Mouse (Mus musculus) intestine, embryonic 14.5 days (tissue): ENCODE data around the gene Them7. TPM values are rescaled to one million over a fixed set of nuclear protein-coding genes. Genes with fewer than 3 reads are reported as not detected.

Source experiments
- ATAC-seq: fragments of 200-750 bp; cut with Nextera tagmentation; replicated peaks from 2 replicates; pipeline ENCODE4 v1.8.0; 2017; ENCODE audit warnings: low read depth, moderate number of reproducible peaks, moderate TSS enrichment, moderate library complexity; ENCODE audit not compliant: low FRiP score, low TSS enrichment
- DNase-seq: peaks from one replicate; pipeline ENCODE4 v3.0.0-alpha.2; 2018; ENCODE audit warnings: low spot score
- H3K27ac ChIP-seq: fragments of 300-500 bp; sonication (generic); 2 replicates; pipeline ENCODE4 v1.5.1; 2014; ENCODE audit warnings: low read depth, mild to moderate bottlenecking, control low read depth
- H3K27me3 ChIP-seq: fragments of 300-500 bp; sonication (generic); replicated peaks from 2 replicates; pipeline ENCODE4 v1.6.1; 2014; ENCODE audit warnings: low read length, control low read depth; ENCODE audit not compliant: control insufficient read depth, insufficient read depth
- H3K36me3 ChIP-seq: fragments of 300-500 bp; sonication (generic); 2 replicates; pipeline ENCODE4 v1.6.1; 2014; ENCODE audit warnings: low read length, control low read depth; ENCODE audit not compliant: control insufficient read depth, insufficient read depth
- H3K4me1 ChIP-seq: fragments of 300-500 bp; sonication (generic); replicated peaks from 2 replicates; pipeline ENCODE4 v1.6.1; 2014; ENCODE audit warnings: low read length, control low read depth, mixed read lengths; ENCODE audit not compliant: control insufficient read depth, insufficient read depth
- H3K4me2 ChIP-seq: fragments of 300-500 bp; sonication (generic); 2 replicates; pipeline ENCODE4 v1.6.1; 2014; ENCODE audit warnings: low read length
- H3K4me3 ChIP-seq: fragments of 300-500 bp; sonication (generic); 2 replicates; pipeline ENCODE4 v1.5.1; 2014; ENCODE audit warnings: low read depth, low read length, control low read depth, mixed read lengths
- H3K9ac ChIP-seq: fragments of 300-500 bp; sonication (generic); 2 replicates; pipeline ENCODE4 v1.6.1; 2014; ENCODE audit warnings: mild to moderate bottlenecking, low read length
- H3K9me3 ChIP-seq: fragments of 300-500 bp; sonication (generic); 2 replicates; pipeline ENCODE4 v1.6.1; 2016; ENCODE audit warnings: low read length, control low read depth; ENCODE audit not compliant: control insufficient read depth
- WGBS: fragments of 180-500 bp; shearing (Covaris S2); extraction: QIAGEN DNeasy Blood & Tissue Kit; methylation state at CpG from one replicate; pipeline ENCODE4 v1.1.7; 2014; 5-methylcytosine and 5-hydroxymethylcytosine counted together
- polyA plus RNA-seq: library from polyadenylated mRNA; unstranded; fragments of >200 nt; fragmentation: Nextera tagmentation; extraction: Ambion mirVana; gene quantifications from 2 replicates; pipeline ENCODE4 v1.2.1, GENCODE M21; 2014

The Them7 gene
- polyA plus RNA-seq, 1 experiment from 2014 or later: 1.1 TPM

DNA sequence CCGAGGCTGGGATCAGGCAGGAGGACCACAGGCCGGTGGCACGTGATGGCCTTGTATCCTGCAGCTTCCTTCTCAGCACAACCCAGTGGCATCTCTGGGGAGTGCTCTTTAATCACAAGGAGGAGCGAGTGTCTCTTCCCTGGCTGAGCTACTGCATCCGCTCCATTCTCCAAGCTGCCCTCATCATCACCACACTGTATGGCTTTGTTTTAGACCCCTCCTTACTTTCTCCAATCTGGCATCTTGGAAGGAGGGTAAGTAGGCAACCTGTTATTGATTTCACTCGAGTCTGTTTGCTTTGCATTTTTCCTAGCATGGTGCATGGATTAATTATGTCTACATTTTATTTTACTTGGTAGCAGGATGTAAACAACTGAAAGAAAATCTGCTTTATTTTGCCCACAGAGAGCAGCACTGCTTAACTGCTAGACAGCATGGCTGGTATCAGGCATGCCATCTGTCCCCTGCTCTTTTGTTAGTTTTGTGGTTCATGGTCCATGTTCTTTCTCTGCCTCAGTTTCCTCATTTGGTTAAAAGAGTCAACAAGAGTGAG is 79.9 kb downstream of the Them7 start:
- Histone ChIP-seq H3K4me2 (no peak overlapping the region), H3K27ac (no peak overlapping the region), H3K9me3 (no peaks in the 10 kb centered on the region), H3K27me3 (no peaks in the 10 kb centered on the region), H3K9ac (no peak overlapping the region), H3K36me3 (no peaks in the 10 kb centered on the region), H3K4me1 (no peaks in the 10 kb centered on the region), H3K4me3 (no peak overlapping the region)
- 64% methylated on average over 6 of the region's 6 CpGs for WGBS
- no peak for ATAC-seq
- DNase-seq: no peak

DNA sequence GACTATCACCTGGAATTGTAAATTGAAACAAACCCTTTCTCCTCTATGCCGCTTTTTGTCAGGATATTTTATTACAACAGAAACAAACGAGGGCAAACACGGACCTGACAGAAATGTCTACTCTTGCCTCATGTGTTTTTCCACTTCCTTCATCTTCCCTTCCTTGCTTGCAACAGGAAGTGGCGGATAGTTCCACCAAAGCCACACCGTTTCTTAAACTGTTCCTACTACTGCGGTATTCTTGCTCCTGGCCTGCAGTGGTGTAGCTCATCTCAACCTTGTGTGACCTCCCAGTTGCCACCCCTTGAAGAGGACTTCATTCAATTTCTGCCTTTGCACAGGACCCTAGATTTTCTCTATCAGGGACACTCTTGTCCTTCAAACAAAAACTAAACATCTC is 81.8 kb downstream of the Them7 start:
- Histone ChIP-seq H3K4me1 (no peaks in the 10 kb centered on the region), H3K4me2 (no peak overlapping the region), H3K4me3 (no peak overlapping the region), H3K9me3 (no peaks in the 10 kb centered on the region), H3K27ac (no peak overlapping the region), H3K36me3 (no peaks in the 10 kb centered on the region), H3K27me3 (no peaks in the 10 kb centered on the region), H3K9ac (no peak overlapping the region)
- WGBS: 88% methylated on average over 6 of the region's 6 CpGs
- ATAC-seq: no peak
- DNase-seq: no peak

DNA sequence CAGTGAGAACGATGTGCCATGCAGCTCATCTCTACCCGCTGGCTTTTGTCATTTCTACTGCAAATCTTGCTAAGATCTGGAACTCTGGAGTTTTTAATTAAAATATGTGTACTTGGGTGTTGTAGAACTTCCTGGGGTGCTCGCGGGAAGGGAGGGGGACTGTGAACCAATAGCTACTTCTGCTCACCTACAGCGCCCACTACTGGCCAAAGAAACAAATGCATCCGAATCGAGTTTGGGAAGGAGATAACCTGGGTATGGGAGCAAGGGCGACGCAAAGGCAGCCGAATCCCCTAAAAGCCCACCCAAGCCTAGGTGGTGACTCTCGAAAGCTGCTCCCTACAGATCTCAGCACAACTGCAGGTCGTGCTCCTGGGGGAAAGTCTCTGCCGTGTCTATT is 87.3 kb downstream of the Them7 start:
- Histone ChIP-seq H3K9ac (no peak overlapping the region), H3K4me1 (no peaks in the 10 kb centered on the region), H3K4me3 (no peak overlapping the region), H3K27me3 (no peaks in the 10 kb centered on the region), H3K36me3 (no peaks in the 10 kb centered on the region), H3K9me3 (no peaks in the 10 kb centered on the region), H3K27ac (no peak overlapping the region), H3K4me2 (no peak overlapping the region)
- ATAC-seq (no peak), DNase-seq (peak; percentile 57)
- 42% methylated on average over 13 of the region's 13 CpGs for WGBS

DNA sequence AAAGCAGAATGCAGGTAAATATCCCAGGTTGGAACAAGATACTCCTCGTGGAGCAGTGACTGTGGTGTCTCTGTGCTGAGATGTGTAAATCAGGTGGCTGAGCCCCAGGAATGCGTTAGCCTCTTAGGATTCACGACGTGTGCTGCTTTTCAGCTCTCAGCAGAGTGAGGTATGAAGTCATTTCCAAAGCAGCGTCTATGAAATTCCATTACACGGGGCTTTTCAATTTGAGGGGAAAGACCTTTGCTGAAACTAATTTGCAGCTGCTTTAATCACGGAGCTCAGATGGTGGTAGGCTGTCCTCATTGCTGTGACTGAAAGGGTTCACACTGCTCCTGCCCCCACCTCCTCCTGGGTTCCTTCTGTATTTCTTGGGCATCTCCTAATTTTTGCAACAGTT is 87.9 kb downstream of the Them7 start:
- no peak for ATAC-seq

DNA sequence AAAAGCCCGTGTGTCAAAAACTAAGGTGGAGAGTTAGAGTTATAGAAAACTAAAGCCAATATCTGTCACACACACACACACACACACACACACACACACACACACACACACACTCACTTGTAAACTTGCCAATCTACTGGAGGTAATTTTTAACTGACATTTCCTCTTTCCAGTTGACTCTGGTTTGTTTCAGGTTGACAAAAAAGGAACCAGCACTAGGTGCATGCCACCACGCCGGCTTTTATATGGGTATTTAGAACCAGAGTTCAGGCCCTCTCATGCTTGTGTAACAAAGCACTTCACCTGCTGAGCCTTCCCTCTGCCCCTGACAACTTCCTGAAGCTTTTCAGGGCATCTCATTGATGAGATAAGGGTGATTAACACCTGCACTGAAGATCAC is 89.0 kb downstream of the Them7 start:
- Histone ChIP-seq H3K27ac (no peak overlapping the region), H3K36me3 (no peaks in the 10 kb centered on the region), H3K9me3 (no peaks in the 10 kb centered on the region), H3K4me3 (no peak overlapping the region), H3K4me1 (no peaks in the 10 kb centered on the region), H3K9ac (no peak overlapping the region), H3K4me2 (no peak overlapping the region), H3K27me3 (no peaks in the 10 kb centered on the region)
- 42% methylated on average over 3 of the region's 3 CpGs for WGBS
- DNase-seq (no peak), ATAC-seq (no peak)

More for the DNA sequence above, 87.9 kb downstream of the Them7 start:
- H3K4me1 ChIP-seq: no peaks in the 10 kb centered on the region
- no peak overlapping the region for H3K27ac ChIP-seq
- no peaks in the 10 kb centered on the region for H3K27me3 ChIP-seq
- no peaks in the 10 kb centered on the region for H3K36me3 ChIP-seq
- H3K9me3 ChIP-seq: no peaks in the 10 kb centered on the region
- no peak overlapping the region for H3K9ac ChIP-seq
- no peak overlapping the region for H3K4me3 ChIP-seq
- H3K4me2 ChIP-seq: no peak overlapping the region
- 9% methylated on average over 7 of the region's 7 CpGs for WGBS
- no peak for DNase-seq

DNA sequence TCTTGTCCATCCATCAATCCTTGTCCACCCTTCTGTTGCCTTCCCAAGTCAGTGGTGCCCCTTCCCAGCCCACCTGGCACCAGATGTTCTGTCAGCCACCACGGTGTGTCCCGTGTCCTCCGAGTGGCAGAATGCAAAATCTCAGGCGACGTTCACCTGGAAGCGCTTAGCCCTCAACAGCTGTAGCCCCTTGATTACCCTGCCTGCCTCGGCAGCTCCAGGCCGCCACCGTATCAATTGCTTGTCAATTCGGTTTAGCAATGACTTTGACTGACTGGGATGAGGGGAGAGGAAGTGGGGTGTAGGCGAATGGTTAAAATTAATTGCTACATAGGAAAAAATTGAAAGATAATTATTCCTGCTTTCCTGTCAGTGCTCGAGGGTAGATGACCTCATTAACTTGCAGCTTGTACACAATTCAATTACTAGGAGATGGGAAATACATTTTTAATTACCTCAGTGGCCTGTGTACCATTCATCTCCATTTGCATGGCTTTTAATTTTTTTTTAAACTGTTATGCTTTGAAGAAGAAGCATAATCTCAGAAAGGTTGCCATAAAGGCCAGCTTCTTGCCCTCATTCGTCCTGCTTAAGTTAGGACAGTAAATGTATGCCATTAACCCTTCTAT is 93.5 kb downstream of the Them7 start:
- no peak overlapping the region for H3K4me3 ChIP-seq
- no peak for ATAC-seq

DNA sequence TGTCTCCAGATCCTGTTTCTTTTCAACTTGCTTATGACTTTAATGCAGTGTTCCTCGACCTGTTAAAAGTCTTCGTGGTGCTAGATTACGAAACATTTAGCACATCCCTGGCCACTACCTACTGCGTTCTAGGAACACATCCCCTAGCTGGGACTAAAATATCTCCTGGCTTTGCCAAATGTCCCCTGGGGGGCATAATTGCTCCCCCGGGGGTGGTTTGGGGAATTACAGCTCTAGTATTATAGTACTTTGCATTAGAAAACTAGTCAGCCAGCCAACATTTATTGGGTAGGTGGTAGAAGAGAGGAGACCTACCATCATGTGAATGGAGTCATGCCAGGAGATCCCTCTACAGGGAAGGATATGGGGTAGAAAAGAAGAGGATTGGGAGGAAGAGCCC is 101.9 kb downstream of the Them7 start:
- WGBS: 86% methylated on average over 5 of the region's 5 CpGs
- H3K4me2 ChIP-seq: no peak overlapping the region
- ATAC-seq (no peak), DNase-seq (no peak)
- no peaks in the 10 kb centered on the region for H3K36me3 ChIP-seq
- no peak overlapping the region for H3K27ac ChIP-seq
- H3K27me3 ChIP-seq: no peaks in the 10 kb centered on the region
- no peak overlapping the region for H3K9ac ChIP-seq
- no peaks in the 10 kb centered on the region for H3K9me3 ChIP-seq
- H3K4me3 ChIP-seq: no peak overlapping the region
- no peaks in the 10 kb centered on the region for H3K4me1 ChIP-seq

More for the DNA sequence above, 93.5 kb downstream of the Them7 start:
- Histone ChIP-seq H3K27ac (no peak overlapping the region), H3K4me2 (no peak overlapping the region), H3K9ac (no peak overlapping the region), H3K9me3 (no peaks in the 10 kb centered on the region), H3K36me3 (no peaks in the 10 kb centered on the region), H3K27me3 (no peaks in the 10 kb centered on the region), H3K4me1 (no peaks in the 10 kb centered on the region)
- 74% methylated on average over 13 of the region's 13 CpGs for WGBS
- no peak for DNase-seq

DNA sequence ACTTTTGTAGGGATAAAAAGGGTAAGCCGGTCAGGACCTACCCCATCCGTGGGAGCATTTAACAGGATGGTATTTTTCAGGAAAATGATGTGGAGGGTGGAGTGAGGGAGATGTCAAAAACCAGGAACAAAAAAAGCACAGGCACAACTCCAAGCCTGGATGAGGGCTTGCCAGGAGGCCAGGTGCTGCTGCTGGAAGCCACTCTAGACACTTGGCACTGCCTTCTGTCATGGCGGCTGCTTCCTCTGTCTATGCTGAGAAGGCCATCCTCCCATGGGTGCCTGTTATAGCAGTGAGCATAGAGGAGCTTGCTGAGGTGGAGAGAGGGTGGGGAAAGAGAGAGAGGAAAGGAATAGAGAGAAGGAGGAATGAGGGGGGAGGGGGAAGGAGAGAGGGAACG is 105.9 kb downstream of the Them7 start:
- no peak for ATAC-seq
- 88% methylated on average over 4 of the region's 4 CpGs for WGBS
- no peaks in the 10 kb centered on the region for H3K27me3 ChIP-seq

DNA sequence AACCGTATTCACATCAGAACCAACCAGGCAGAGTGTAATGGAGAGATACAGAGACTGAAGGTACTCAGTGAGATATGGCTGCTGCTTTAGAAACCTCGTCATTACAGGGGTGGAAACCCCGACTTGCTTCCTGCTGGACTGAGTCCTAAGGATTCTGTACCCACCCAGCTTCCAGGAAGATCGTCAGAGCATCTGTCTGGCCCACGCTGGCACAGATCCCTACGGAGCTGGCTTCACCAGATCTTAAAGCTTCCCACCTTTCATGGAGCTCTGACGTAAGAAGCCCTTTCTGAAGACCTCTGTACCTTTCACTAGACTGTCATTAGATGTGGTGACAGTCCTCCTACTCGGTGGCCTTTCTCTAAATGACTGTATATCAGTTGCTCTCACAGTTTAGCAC is 109.0 kb downstream of the Them7 start:
- DNase-seq: no peak
- Histone ChIP-seq H3K27me3 (no peaks in the 10 kb centered on the region), H3K27ac (no peak overlapping the region), H3K4me3 (no peak overlapping the region), H3K36me3 (no peaks in the 10 kb centered on the region), H3K4me2 (no peak overlapping the region), H3K9ac (no peak overlapping the region), H3K9me3 (no peaks in the 10 kb centered on the region), H3K4me1 (no peaks in the 10 kb centered on the region)
- WGBS: 69% methylated on average over 8 of the region's 8 CpGs
- no peak for ATAC-seq

More for the DNA sequence above, 105.9 kb downstream of the Them7 start:
- Histone ChIP-seq H3K27ac (no peak overlapping the region), H3K9me3 (no peaks in the 10 kb centered on the region), H3K36me3 (no peaks in the 10 kb centered on the region), H3K4me1 (no peaks in the 10 kb centered on the region), H3K9ac (no peak overlapping the region), H3K4me3 (no peak overlapping the region), H3K4me2 (no peak overlapping the region)
- DNase-seq: no peak
